Mouse (Mus musculus) spleen, adult 2 months (tissue): ENCODE measurements around the gene Spata2.

ENCODE experiments used
- CTCF ChIP-seq: fragments of 200-500 bp; IDR thresholded peaks from 2 replicates; pipeline ENCODE4 v1.5.1; 2011; ENCODE audit warnings: mild to moderate bottlenecking, inconsistent platforms; ENCODE audit not compliant: insufficient read depth, insufficient read length, insufficient replicate concordance; ENCODE audit errors: extremely low read depth
- POLR2A ChIP-seq: fragments of 200-500 bp; IDR thresholded peaks from 2 replicates; pipeline ENCODE4 v1.6.1; 2011; ENCODE audit warnings: low read depth, low read length, inconsistent platforms

GRCm38 (mm10) chr2:167491757-167492708 is 654 bp downstream of the Spata2 start, which contains the start of gene Rnf114:
- TF ChIP-seq CTCF (no peak), POLR2A (no peak)
